Mouse (Mus musculus): Measurements from ENCODE around the gene Ell.

GRCm38 (mm10) chr8:70558983-70559382 is 19.7 kb downstream of the Ell start:
- no peak for TF ChIP-seq CTCF (IDR thresholded peaks at IDR 0.05; ENCODE audit: control insufficient read depth, insufficient read depth, low read length)
- TF ChIP-seq POLR2A (IDR thresholded peaks at IDR 0.05; ENCODE audit: borderline replicate concordance, control insufficient read depth, low read depth, low read length) = no peak

Data from bone marrow, adult 2 months (tissue).